Mouse (Mus musculus): ENCODE data around the gene Atp11b. TPM values are rescaled to one million over a fixed set of nuclear protein-coding genes. Genes with fewer than 3 reads are reported as not detected.

The Atp11b gene
- polyA plus RNA-seq, 1 experiment from 2014 or later: 27.3 TPM

DNA sequence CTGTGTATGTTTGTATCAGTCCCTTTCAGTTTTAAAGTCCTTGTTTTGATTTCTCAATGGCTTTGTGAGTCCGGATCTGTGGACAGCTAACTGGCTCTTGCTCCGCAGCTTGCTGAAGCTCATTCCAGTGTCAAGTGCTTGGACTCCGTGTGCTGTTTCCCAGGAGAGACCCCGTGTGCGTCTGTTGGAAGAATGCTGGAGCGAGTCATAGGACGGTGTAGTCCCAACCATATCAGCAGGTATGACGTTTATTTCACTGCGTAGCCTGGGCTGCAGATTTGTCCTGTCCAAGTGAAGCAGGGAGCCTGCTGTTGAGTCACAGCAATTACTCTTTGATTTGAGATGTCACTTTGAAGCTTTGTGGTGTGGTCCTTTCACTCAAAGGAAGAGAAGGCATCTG is 95.4 kb downstream of the Atp11b start:
- no peak overlapping the region for H3K4me3 ChIP-seq (ENCODE audit: low read depth, low read length)
- H3K9me3 ChIP-seq (ENCODE audit: control insufficient read depth): no peaks in the 10 kb centered on the region
- H3K27ac ChIP-seq (ENCODE audit: low read depth, low read length): no peak overlapping the region
- no peaks in the 10 kb centered on the region for H3K4me1 ChIP-seq (replicated peaks; ENCODE audit: control insufficient read depth, insufficient read depth, low read length)
- no peak overlapping the region for H3K9ac ChIP-seq (ENCODE audit: low read depth, low read length)
- TF ChIP-seq CTCF (IDR thresholded peaks at IDR 0.05; ENCODE audit: low read depth): no peak
- H3K36me3 ChIP-seq (ENCODE audit: control insufficient read depth, insufficient read depth): peaks cover 38% of the 10 kb centered on the region
- H3K27me3 ChIP-seq (replicated peaks; ENCODE audit: control insufficient read depth, insufficient read depth, low read length): no peaks in the 10 kb centered on the region
- H3K4me2 ChIP-seq (replicated peaks; ENCODE audit: low read depth): no peak overlapping the region
- no peak for ATAC-seq
- 94% methylated on average over 9 of the region's 9 CpGs for WGBS

DNA sequence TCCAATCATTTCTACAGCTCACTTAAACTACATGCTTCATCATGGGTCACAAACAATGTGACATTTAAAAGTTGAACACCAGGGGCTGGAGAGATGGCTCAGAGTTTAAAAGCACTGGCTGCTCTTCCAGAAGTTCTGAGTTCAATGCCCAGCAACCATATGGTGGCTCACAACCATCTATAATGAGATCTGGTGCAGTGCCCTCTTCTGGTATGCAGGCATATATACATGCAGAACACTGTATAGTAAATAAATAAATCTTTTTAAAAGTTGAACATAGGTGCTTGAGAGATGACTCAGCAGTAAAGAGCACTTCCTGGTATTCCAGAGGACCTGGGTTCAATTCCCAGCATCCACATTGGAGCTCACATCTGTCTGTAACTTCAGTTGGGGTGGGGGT is 129.4 kb downstream of the Atp11b start:
- no peak overlapping the region for H3K27ac ChIP-seq (ENCODE audit: low read depth, low read length)
- no peaks in the 10 kb centered on the region for H3K27me3 ChIP-seq (replicated peaks; ENCODE audit: control insufficient read depth, insufficient read depth, low read length)
- no peak overlapping the region for H3K4me2 ChIP-seq (replicated peaks; ENCODE audit: low read depth)
- ATAC-seq: no peak
- H3K4me3 ChIP-seq (ENCODE audit: low read depth, low read length): no peak overlapping the region
- no peak overlapping the region for H3K9ac ChIP-seq (ENCODE audit: low read depth, low read length)
- H3K4me1 ChIP-seq (replicated peaks; ENCODE audit: control insufficient read depth, insufficient read depth, low read length): no peaks in the 10 kb centered on the region
- H3K36me3 ChIP-seq (ENCODE audit: control insufficient read depth, insufficient read depth): no peaks in the 10 kb centered on the region
- TF ChIP-seq CTCF (IDR thresholded peaks at IDR 0.05; ENCODE audit: low read depth): peak; percentile 53
- H3K9me3 ChIP-seq (ENCODE audit: control insufficient read depth): no peaks in the 10 kb centered on the region

DNA sequence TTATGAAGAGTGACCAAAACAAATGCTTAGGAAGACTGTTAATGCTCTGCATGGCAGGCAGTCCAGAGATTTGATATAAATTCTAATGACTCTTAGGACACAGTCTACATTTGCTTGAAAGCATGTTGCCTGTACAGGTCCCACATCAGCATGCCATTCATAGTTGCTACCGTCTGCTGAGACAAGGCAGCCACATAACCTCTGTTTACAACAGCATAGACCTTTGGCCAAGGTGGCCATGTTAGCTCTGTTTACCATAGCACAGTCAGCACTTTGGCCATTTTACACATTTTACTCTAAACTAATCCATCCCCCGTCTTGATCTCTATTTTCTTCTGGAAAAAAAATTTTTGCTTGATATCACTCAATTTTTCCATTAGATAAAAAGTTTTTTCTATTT is 135.6 kb downstream of the Atp11b start:
- no peak for TF ChIP-seq CTCF (IDR thresholded peaks at IDR 0.05; ENCODE audit: low read depth)
- ATAC-seq: peak; percentile 35; the same call in 1 of the 2 replicates
- Histone ChIP-seq H3K9me3 (ENCODE audit: control insufficient read depth) (no peaks in the 10 kb centered on the region), H3K4me2 (replicated peaks; ENCODE audit: low read depth) (no peak overlapping the region), H3K36me3 (ENCODE audit: control insufficient read depth, insufficient read depth) (no peaks in the 10 kb centered on the region), H3K9ac (ENCODE audit: low read depth, low read length) (no peak overlapping the region), H3K27me3 (replicated peaks; ENCODE audit: control insufficient read depth, insufficient read depth, low read length) (no peaks in the 10 kb centered on the region), H3K27ac (ENCODE audit: low read depth, low read length) (no peak overlapping the region), H3K4me3 (ENCODE audit: low read depth, low read length) (no peak overlapping the region), H3K4me1 (replicated peaks; ENCODE audit: control insufficient read depth, insufficient read depth, low read length) (no peaks in the 10 kb centered on the region)
- WGBS: 75% methylated on average over 2 of the region's 2 CpGs

DNA sequence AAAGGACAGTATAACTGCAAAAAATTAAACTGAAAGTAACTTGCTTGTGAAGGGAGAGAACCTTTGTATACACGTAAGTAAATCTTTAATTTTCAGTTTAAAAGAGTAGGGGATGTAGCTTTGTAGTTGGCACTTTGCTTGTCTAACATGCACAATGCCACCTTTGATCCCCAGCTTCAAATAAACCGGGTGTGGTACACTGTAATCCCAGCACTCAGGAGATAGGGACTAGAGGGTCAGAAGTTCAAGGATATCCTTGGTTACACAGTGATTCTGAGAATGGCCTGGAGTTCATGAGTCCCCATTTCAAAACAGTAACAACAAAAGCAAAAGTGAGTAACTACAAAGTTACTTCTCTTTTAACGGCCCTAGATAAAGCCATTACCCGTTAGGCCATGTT is 137.2 kb downstream of the Atp11b start:
- 66% methylated on average over 4 of the region's 4 CpGs for WGBS
- TF ChIP-seq CTCF (IDR thresholded peaks at IDR 0.05; ENCODE audit: low read depth): no peak
- ATAC-seq: peak; percentile 66; the same call in 1 of the 2 replicates
- Histone ChIP-seq H3K9me3 (ENCODE audit: control insufficient read depth) (no peaks in the 10 kb centered on the region), H3K4me1 (replicated peaks; ENCODE audit: control insufficient read depth, insufficient read depth, low read length) (no peaks in the 10 kb centered on the region), H3K36me3 (ENCODE audit: control insufficient read depth, insufficient read depth) (no peaks in the 10 kb centered on the region), H3K4me2 (replicated peaks; ENCODE audit: low read depth) (no peak overlapping the region), H3K9ac (ENCODE audit: low read depth, low read length) (no peak overlapping the region), H3K27me3 (replicated peaks; ENCODE audit: control insufficient read depth, insufficient read depth, low read length) (no peaks in the 10 kb centered on the region), H3K27ac (ENCODE audit: low read depth, low read length) (no peak overlapping the region), H3K4me3 (ENCODE audit: low read depth, low read length) (no peak overlapping the region)

GRCm38 (mm10) chr3:35893156-35893555 is 139.2 kb downstream of the Atp11b start:
- Histone ChIP-seq H3K9me3 (ENCODE audit: control insufficient read depth) (no peaks in the 10 kb centered on the region), H3K36me3 (ENCODE audit: control insufficient read depth, insufficient read depth) (no peaks in the 10 kb centered on the region; the same call in 1 of the 2 replicates), H3K4me2 (replicated peaks; ENCODE audit: low read depth) (no peak overlapping the region), H3K4me3 (ENCODE audit: low read depth, low read length) (no peak overlapping the region), H3K4me1 (replicated peaks; ENCODE audit: control insufficient read depth, insufficient read depth, low read length) (no peaks in the 10 kb centered on the region), H3K9ac (ENCODE audit: low read depth, low read length) (no peak overlapping the region), H3K27me3 (replicated peaks; ENCODE audit: control insufficient read depth, insufficient read depth, low read length) (no peaks in the 10 kb centered on the region), H3K27ac (ENCODE audit: low read depth, low read length) (no peak overlapping the region)
- TF ChIP-seq CTCF (IDR thresholded peaks at IDR 0.05; ENCODE audit: low read depth): no peak
- 76% methylated on average over 5 of the region's 5 CpGs for WGBS
- ATAC-seq: no peak

DNA sequence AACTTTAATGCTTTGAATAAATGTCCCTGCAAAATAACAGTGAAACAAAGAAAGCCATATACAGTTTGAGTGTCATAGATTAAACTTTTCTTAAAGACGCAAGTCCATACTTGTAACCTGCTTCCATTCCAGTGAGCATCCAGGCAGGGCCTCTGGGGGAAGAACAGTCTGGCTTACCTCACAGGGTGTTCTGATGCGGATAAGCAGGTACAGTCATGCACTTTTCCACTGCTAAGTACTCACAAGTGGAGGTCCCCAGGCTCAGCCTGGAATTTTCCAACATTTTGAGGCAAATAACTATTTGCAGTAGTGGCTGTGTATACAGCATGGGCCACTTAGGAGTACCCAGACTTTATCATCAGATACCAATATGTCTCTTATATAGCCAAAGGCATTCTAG is 144.0 kb downstream of the Atp11b start:
- Histone ChIP-seq H3K4me1 (replicated peaks; ENCODE audit: control insufficient read depth, insufficient read depth, low read length) (no peaks in the 10 kb centered on the region), H3K27ac (ENCODE audit: low read depth, low read length) (no peak overlapping the region), H3K27me3 (replicated peaks; ENCODE audit: control insufficient read depth, insufficient read depth, low read length) (no peaks in the 10 kb centered on the region), H3K4me2 (replicated peaks; ENCODE audit: low read depth) (no peak overlapping the region), H3K9me3 (ENCODE audit: control insufficient read depth) (no peaks in the 10 kb centered on the region), H3K36me3 (ENCODE audit: control insufficient read depth, insufficient read depth) (peaks cover 18% of the 10 kb centered on the region), H3K9ac (ENCODE audit: low read depth, low read length) (no peak overlapping the region), H3K4me3 (ENCODE audit: low read depth, low read length) (no peak overlapping the region)
- WGBS: 95% methylated on average over 2 of the region's 2 CpGs
- TF ChIP-seq CTCF (IDR thresholded peaks at IDR 0.05; ENCODE audit: low read depth): no peak
- ATAC-seq: no peak

DNA sequence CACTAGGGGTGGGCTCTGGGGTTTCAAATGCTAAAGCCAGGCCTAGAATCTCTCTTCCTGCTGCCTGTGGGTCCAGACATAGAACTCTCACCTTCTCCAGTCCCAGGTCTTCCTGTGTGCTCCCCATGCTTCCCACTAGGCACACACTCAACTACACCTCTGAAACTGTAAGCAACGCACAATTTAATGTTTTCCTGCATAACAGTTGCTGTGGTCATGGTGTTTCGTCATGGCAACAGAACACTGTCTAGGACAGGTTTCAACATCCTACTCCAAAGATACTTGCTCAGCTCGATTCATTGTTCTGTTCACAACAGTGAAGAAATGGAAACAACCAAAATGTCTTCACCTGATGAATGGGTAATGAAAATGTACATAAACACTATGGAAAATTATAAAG is 145.2 kb downstream of the Atp11b start:
- no peak overlapping the region for H3K4me3 ChIP-seq (ENCODE audit: low read depth, low read length)
- H3K27ac ChIP-seq (ENCODE audit: low read depth, low read length): no peak overlapping the region
- H3K27me3 ChIP-seq (replicated peaks; ENCODE audit: control insufficient read depth, insufficient read depth, low read length): no peaks in the 10 kb centered on the region
- WGBS: 95% methylated on average over 3 of the region's 3 CpGs
- no peaks in the 10 kb centered on the region for H3K9me3 ChIP-seq (ENCODE audit: control insufficient read depth)
- no peaks in the 10 kb centered on the region for H3K4me1 ChIP-seq (replicated peaks; ENCODE audit: control insufficient read depth, insufficient read depth, low read length)
- no peak overlapping the region for H3K4me2 ChIP-seq (replicated peaks; ENCODE audit: low read depth)
- H3K36me3 ChIP-seq (ENCODE audit: control insufficient read depth, insufficient read depth): peaks cover 18% of the 10 kb centered on the region
- no peak for TF ChIP-seq CTCF (IDR thresholded peaks at IDR 0.05; ENCODE audit: low read depth)
- H3K9ac ChIP-seq (ENCODE audit: low read depth, low read length): no peak overlapping the region
- no peak for ATAC-seq
